Mouse (Mus musculus) gastrocnemius, postnatal 36 days (tissue): ENCODE data around the gene Hist1h2bf. TPM values are rescaled to one million over a fixed set of nuclear protein-coding genes. Genes with fewer than 3 reads are reported as not detected.
"Not testable (repeated sequence)": the region's sequence is repeated elsewhere in the genome, so short reads cannot be mapped to it uniquely, and the experiment has no call there.

Experiments
- DNase-seq, 2 experiments: peaks; one replicate each; pipeline ENCODE4 v3.0.0; 2022
- intact Hi-C: fragments of 180-260 bp; cut with DNase I; formaldehyde crosslinking; loops from one replicate; pipeline ENCODE4 v1.15.1; 2025
- microRNA-seq, 2 experiments: library from miRNA; unstranded; fragments of <30 nt; microRNA quantifications; one replicate each; pipeline ENCODE4 v1.2.0; 2021
- total RNA-seq, 2 experiments: library from RNA; stranded (reverse); gene quantifications; 2 replicates each; pipeline ENCODE4 v1.2.3; 2021

Hist1h2bf gene
- total RNA-seq, 2 experiments from 2014 or later: 7.5 to 8.5 TPM

DNA sequence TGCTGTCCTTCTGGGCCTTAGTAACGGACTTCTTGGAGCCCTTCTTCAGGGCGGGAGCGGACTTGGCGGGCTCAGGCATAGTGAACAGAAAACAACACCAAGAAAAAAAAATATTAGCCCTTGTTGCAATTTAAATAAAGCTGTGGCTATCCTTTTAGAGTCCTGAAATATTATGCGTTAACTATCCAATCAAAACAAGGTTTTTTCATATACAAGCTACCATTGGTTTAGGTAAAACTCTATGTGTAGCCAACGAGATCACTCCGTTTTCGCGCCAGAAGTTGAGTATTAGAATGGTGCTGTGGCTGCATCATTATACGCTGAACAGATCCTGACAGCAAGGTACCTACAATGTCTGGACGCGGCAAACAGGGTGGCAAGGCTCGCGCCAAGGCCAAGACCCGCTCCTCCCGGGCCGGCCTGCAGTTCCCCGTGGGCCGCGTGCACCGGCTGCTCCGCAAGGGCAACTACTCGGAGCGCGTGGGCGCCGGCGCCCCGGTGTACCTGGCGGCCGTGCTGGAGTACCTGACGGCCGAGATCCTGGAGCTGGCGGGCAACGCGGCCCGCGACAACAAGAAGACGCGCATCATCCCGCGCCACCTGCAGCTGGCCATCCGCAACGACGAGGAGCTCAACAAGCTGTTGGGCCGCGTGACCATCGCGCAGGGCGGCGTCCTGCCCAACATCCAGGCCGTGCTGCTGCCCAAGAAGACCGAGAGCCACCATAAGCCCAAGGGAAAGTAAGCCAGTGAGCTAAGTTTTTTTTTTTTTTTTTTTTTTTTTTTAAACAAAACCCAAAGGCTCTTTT lies 40.2 kb downstream of the Hist1h2bf start, which contains the start of gene Hist1h2af:
Hist1h2af (plus strand) TSS at position 347 of the 808 bp plus-strand sequence.
- intact Hi-C loops, DNase-seq: not testable (repeated sequence)

DNA sequence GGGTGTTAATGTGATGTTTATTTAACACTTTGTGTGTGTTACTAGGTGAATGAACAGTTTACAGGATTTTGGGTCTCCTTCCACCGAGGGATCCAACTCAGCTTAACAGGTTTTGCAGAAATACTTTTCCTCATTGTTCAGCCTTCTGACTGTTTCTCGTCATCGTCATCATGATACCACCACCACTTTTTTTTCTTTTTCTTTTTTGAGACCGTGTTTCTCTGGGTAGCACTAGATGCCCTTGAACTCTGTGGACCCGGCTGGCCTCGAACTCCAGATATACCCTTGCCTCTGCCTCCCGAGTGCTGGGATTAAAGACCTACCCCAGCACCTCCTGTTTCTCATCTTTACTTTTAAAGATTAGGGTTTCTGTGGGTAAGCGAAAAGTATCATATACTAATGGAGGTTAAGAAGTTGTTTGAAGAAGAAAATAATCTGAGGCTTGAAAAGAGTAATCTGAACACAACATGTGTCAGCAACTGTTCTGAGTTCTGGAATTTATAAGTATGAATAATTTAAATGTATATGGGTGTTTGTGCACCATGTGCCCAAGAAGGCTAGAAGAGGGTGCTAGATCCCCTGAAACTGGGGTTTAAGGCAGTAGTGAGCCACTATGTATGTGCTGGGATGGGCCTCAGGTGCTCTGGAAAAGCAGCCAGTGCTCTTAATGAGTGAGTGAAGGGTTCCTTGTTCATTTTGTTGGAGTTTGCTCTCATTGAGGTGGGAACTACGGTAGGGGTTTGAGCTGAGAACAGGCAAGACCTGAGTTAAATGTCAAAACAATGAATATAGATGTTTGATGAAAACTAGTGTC lies 41.5 kb downstream of the Hist1h2bf start:
- DNase-seq: no peak
- intact Hi-C loops: no loop called here

DNA sequence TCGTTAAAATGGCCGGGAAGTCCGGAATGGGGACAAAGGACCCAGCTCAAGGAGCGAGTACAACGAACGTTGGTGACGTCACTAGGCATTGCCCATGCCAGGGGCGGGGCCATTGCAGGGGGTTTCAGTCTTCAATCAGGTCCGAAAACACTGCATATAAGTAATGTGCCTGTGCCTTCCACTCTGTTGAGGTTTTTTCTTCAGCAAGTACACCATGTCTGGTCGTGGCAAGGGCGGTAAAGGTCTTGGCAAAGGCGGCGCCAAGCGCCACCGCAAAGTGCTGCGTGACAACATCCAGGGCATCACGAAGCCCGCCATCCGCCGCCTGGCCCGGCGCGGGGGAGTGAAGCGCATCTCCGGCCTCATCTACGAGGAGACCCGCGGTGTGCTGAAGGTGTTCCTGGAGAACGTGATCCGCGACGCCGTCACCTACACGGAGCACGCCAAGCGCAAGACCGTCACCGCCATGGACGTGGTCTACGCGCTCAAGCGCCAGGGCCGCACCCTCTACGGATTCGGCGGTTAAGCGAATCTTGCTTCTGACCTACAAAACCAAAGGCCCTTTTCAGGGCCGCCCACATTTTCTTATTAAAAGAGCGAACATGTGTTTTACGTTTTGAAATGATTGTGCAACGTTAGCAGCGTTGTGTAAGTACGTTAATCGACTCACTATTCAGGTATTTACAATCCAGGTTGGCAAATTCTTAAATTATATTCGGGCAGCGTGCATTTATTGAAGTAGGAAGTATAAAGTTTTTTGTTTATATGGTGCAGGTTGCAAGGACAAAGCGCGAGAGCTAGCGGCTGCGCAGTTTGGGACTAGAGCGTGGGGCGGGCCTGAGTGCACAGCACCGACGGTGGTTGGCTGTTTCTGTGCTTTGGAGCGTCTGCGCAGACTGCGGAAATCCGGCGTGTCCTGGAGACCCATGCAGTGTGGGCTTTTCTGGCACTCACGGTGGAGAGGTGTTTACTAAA lies 42.8 kb downstream of the Hist1h2bf start, which contains the start of gene Hist1h4h:
Hist1h4h (plus strand) TSS at position 150 of the 975 bp plus-strand sequence.
- DNase-seq: peak; percentile 88
- intact Hi-C loops: no loop called here

DNA sequence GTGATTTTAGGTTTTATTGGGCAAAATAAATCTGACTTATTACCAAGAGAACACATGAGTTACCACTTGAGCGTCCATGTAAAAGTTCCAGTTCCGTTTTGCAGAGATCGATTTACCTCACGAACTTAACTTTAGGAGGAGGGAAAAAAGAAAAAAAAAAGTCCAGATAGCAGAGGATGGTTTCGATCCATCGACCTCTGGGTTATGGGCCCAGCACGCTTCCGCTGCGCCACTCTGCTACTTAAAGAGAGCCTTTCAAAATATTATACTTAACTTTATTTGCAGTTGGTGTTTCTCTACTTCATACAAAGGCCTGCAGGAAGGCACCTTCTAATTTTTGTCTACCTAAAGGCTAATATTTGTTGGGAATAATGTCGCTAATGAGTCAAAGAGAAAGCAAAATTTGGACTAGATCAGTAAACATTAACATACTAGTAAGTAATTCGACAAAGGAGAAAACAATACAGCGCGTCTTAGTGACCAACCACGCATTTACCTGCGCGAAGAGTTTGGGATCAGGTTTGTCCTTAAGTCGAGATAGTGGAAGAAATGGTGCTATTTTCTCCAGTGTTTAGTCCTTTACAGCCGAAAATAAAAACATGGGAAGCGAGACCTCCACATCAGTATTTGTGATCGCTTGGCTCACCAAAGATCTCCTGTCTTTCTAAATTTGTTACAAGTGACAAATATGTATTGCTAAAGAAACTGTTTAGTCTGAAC lies 43.7 kb downstream of the Hist1h2bf start:
- peak in 1 of 2 experiments; percentile 65 for DNase-seq
- intact Hi-C loops: no loop called here

DNA sequence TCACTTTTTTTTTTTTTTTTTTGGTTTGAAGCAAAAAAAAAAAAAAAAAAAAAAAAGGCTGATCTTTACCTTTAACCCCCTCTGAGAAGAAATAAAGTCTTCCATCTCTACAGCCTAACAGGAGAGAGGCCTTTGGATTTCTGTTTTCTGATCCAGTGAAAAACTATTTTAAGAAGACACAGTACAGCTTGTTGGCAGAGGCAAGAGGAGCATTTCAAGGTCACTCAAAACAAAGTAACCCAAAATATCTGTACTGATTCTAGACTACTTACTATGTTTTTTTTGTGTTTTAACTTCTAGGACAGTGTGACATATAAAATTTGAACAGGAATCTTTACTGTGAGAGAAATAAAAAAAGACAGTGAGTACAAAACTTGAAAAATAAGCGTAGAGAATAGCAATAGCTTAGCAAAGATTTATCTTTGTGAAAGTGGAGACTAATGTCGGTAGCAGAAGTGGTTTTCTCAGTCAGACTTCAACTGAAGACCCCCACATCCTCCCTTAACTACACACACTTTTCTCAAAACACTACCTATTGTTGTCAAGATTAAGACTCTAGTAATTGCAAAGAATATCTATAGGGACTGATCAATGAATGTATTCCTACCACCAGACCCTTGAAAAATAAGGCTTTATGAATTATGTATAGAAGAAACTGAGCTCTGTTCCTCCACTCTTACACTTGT lies 44.4 kb downstream of the Hist1h2bf start:
- intact Hi-C loops: no loop called here
- no peak for DNase-seq

DNA sequence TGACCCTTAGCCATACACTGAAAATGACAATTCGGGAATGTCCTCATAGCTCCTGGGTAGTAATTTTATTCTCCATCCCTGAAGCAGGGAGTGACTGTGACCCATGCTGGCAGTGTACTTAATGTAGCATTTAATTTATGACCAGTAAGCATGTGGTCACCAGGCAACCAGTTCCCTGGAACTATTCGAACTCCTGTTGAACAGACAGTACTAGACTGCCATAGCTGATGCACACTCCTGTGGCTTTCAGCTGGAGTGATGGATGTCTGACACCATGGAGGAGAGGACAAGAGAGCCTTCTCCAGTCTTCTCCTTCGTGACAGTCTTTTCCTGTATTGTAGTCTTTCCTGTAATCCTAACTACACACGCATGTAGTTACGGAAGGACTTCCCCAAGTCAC lies 45.0 kb downstream of the Hist1h2bf start:
- DNase-seq: no peak
- intact Hi-C loops: no loop called here

DNA sequence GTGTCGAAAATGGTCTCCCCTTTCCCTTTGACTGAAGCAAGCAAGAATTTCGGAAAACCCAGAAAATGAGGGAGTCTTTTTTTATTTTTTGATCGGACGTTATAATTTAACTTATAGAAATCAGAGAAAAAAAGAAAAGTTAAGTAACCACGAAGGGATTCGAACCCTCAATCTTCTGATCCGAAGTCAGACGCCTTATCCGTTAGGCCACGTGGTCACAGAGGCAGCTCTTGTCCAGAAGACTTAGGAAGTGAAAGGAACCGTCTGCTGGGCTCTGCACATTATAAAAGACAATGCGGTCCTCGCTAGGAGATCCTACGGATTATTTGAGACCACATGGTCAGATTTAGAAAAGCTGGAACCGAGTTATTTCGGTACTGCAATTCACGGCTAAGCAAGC lies 47.7 kb downstream of the Hist1h2bf start:
- intact Hi-C loops: no loop called here
- DNase-seq: peak; percentile 82 to 86

DNA sequence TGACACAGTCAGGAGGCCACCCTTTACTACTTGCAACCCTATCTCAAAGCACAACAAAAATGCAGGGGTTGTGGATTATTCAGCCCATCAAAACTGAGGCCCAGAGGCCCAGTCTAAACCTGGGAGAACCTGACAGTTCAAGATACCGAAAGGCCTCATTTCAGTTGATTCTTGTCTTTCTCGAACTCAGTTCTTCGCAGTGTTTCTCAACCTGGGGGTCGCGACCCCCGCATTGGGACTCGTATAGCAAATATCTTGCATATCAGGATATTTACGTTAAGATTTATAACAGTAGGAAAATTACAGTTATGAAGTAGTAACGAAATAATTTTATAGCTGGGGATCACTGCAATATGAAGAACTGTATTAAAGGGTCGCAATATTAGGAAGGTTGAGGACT lies 48.1 kb downstream of the Hist1h2bf start:
- intact Hi-C loops: no loop called here
- no peak for DNase-seq

DNA sequence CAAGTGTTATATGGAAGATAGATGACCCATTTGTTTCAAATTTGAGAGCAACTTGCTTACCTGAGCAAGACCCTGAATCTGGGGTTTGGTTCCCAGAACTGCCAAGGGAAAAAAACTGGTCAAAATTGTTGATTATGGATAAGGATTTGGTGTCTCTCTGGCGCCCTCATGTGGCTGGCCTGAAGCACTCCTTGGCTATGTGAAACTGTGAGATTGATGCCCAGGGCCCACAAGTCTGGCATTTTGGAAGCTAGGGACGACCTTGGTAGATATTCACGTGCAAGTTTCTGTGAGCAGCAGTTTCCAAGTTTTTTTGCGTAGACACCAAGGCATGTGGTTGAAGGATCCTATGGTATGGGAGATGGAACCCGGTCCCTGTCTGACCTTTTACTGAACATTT lies 49.3 kb downstream of the Hist1h2bf start:
- peak; percentile 41 to 55 for DNase-seq
- intact Hi-C loops: no loop called here

DNA sequence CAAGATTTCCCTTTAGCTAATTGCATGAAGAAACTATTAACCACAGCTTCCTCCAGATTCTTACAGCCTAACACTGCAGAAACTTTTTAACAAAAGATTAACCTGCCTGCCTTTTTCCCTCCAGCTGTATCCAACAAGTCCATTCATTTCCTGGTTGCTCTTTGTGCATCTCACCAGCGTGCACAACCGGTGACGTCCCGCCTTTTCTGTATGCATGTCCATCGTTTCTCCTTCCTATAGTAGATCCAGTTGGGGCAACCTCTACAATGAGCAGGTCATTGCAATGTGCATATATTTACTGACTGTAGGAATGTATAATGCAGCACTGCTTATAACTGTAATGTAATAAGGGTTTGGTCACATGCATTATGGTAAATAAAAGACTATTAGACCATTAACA lies 50.0 kb downstream of the Hist1h2bf start:
- DNase-seq: no peak
- intact Hi-C loops: no loop called here

Small RNA genes lying within 50 kb of the gene (microRNA-seq; reads per million reads assigned to microRNA genes)
- gene Gm44297 (0 reads per million in 2 experiments), gene Gm44359 (0 reads per million in 2 experiments), gene Gm44394 (0 reads per million in 2 experiments)

Other genes with a start within 250 kb of the Hist1h2bf start
- gene Zfp322a, start 205.0 kb downstream of the Hist1h2bf start, total RNA-seq: 10 to 100 TPM in 1 of 2 experiments, 1 to 10 TPM in 1; 8.4 to 11.1 TPM
- 1 to 10 TPM; 3.2 to 3.3 TPM for gene Abt1, start 150.3 kb downstream of the Hist1h2bf start, total RNA-seq
- gene Btn1a1, start 108.3 kb downstream of the Hist1h2bf start, total RNA-seq: not detected
- gene Btn2a2, start 85.3 kb downstream of the Hist1h2bf start, total RNA-seq: not detected
- gene Hist1h4h, start 43.1 kb downstream of the Hist1h2bf start, total RNA-seq: 100 to 1,000 TPM; 130 to 153 TPM
- gene Hist1h2af, start 40.3 kb downstream of the Hist1h2bf start, total RNA-seq: 10 to 100 TPM in 1 of 2 experiments, 1 to 10 TPM in 1; 7.7 to 11.5 TPM
- gene Hist1h3g, start 38.8 kb downstream of the Hist1h2bf start, total RNA-seq: 1 to 10 TPM; 2.8 to 5.0 TPM
- gene Hist1h2bh, start 30.8 kb downstream of the Hist1h2bf start, total RNA-seq: 1 to 10 TPM; 1.7 to 2.1 TPM
- 1 to 10 TPM; 5.5 to 6.4 TPM for gene Hist1h3f, start 30.1 kb downstream of the Hist1h2bf start, total RNA-seq
- gene Hist1h4f, start 22.5 kb downstream of the Hist1h2bf start, total RNA-seq: 10 to 100 TPM; 12.5 to 22.4 TPM
- gene Hist1h1d, start 20.9 kb downstream of the Hist1h2bf start, total RNA-seq: 1 to 10 TPM; 1.6 to 2.0 TPM
- 10 to 100 TPM; 11.9 to 17.0 TPM for gene Hist1h3e, start 11.8 kb downstream of the Hist1h2bf start, total RNA-seq
- 1 to 10 TPM; 1.6 to 2.8 TPM for gene Hist1h2ae, start 3.0 kb downstream of the Hist1h2bf start, total RNA-seq
- gene Hist1h2bg, start 2.8 kb downstream of the Hist1h2bf start, total RNA-seq: 10 to 100 TPM; 15.3 to 21.1 TPM
- 1 to 10 TPM; 1.2 to 2.2 TPM for gene Hist1h2ad, start 185 bp upstream of the Hist1h2bf start, total RNA-seq
- gene Hist1h3d, start 1.6 kb upstream of the Hist1h2bf start, total RNA-seq: 1 to 10 TPM; 2.8 to 4.8 TPM
- 10 to 100 TPM; 39.6 to 39.7 TPM for gene Hist1h4d, start 7.4 kb upstream of the Hist1h2bf start, total RNA-seq
- gene Hist1h2be, start 46.9 kb upstream of the Hist1h2bf start, total RNA-seq: 10 to 100 TPM; 16.6 to 18.7 TPM
- 10 to 100 TPM; 42.9 to 50.8 TPM for gene Hist1h1e, start 48.4 kb upstream of the Hist1h2bf start, total RNA-seq
- 1 to 10 TPM; 1.3 to 1.4 TPM for gene Hist1h2ac, start 109.8 kb upstream of the Hist1h2bf start, total RNA-seq
- gene Hist1h2bc, start 110.0 kb upstream of the Hist1h2bf start, total RNA-seq: 10 to 100 TPM; 65.6 to 72.3 TPM
- gene Hist1h1t, start 121.6 kb upstream of the Hist1h2bf start, total RNA-seq: not detected
- gene Hist1h4c, start 124.3 kb upstream of the Hist1h2bf start, total RNA-seq: 10 to 100 TPM; 62.8 to 75.7 TPM
- gene Hfe, start 136.7 kb upstream of the Hist1h2bf start, total RNA-seq: 10 to 100 TPM; 17.6 to 27.0 TPM
- 100 to 1,000 TPM; 188 to 225 TPM for gene Hist1h1c, start 164.6 kb upstream of the Hist1h2bf start, total RNA-seq
- 1 to 10 TPM; 4.5 to 4.6 TPM for gene Hist1h3c, start 171.4 kb upstream of the Hist1h2bf start, total RNA-seq
- gene Hist1h2bb, start 172.5 kb upstream of the Hist1h2bf start, total RNA-seq: 1 to 10 TPM; 5.1 to 7.0 TPM
- gene Hist1h2ab, start 176.9 kb upstream of the Hist1h2bf start, total RNA-seq: 10 to 100 TPM in 1 of 2 experiments, 1 to 10 TPM in 1; 9.4 to 10.3 TPM
- 10 to 100 TPM; 14.2 to 14.3 TPM for gene Hist1h3b, start 178.1 kb upstream of the Hist1h2bf start, total RNA-seq
- gene Hist1h4b, start 182.8 kb upstream of the Hist1h2bf start, total RNA-seq: 1 to 10 TPM; 5.8 to 8.4 TPM
- 1 to 10 TPM; 6.4 to 7.2 TPM for gene Hist1h4a, start 187.0 kb upstream of the Hist1h2bf start, total RNA-seq
- gene Hist1h3a, start 188.2 kb upstream of the Hist1h2bf start, total RNA-seq: 10 to 100 TPM in 1 of 2 experiments, 1 to 10 TPM in 1; 9.9 to 14.4 TPM
- 1 to 10 TPM; 5.6 to 7.4 TPM for gene Hist1h1a, start 189.5 kb upstream of the Hist1h2bf start, total RNA-seq
- not detected for gene Trim38, start 195.7 kb upstream of the Hist1h2bf start, total RNA-seq
- not detected for gene Slc17a2, start 232.8 kb upstream of the Hist1h2bf start, total RNA-seq